Mouse (Mus musculus) layer of hippocampus, adult 9-11 months (tissue): ENCODE measurements around the gene Rplp0.
A peak's percentile ranks its signal among the peaks of the same experiment; 100 is the strongest.
"Not testable (repeated sequence)": the region's sequence is repeated elsewhere in the genome, so short reads cannot be mapped to it uniquely, and the experiment has no call there.

Experiments
- DNase-seq: peaks from one replicate; pipeline ENCODE4 v3.0.0; 2022

Rplp0 gene

GRCm38 (mm10) chr5:115553801-115554420 lies 5.4 kb upstream of the Rplp0 start:
- DNase-seq = no peak

GRCm38 (mm10) chr5:115554536-115555291 lies 4.6 kb upstream of the Rplp0 start:
- no peak for DNase-seq

- peak; percentile 60 for DNase-seq
These were observed 3.0 kb upstream of the Rplp0 start for GRCm38 (mm10) chr5:115556217-115556616.

- no peak for DNase-seq
These were observed 979 bp upstream of the Rplp0 start for GRCm38 (mm10) chr5:115558182-115558794.

GRCm38 (mm10) chr5:115560336-115560905 lies 1.2 kb downstream of the Rplp0 start:
- DNase-seq = no peak

- no peak for DNase-seq
These were observed 4.7 kb downstream of the Rplp0 start for GRCm38 (mm10) chr5:115563771-115564585.

GRCm38 (mm10) chr5:115564737-115565393 lies 5.6 kb downstream of the Rplp0 start, which contains the start of gene Gcn1l1:
Gcn1l1 (plus strand) TSS chr5:115565254.
- DNase-seq = peak; percentile 64

- DNase-seq = no peak
These were observed 6.1 kb downstream of the Rplp0 start for GRCm38 (mm10) chr5:115565403-115565802.

GRCm38 (mm10) chr5:115568681-115569080 lies 9.4 kb downstream of the Rplp0 start:
- no peak for DNase-seq

GRCm38 (mm10) chr5:115569308-115569707 lies 10.0 kb downstream of the Rplp0 start:
- DNase-seq = no peak

GRCm38 (mm10) chr5:115569721-115570120 lies 10.5 kb downstream of the Rplp0 start:
- no peak for DNase-seq

GRCm38 (mm10) chr5:115571086-115571485 lies 11.8 kb downstream of the Rplp0 start:
- peak; percentile 82 for DNase-seq

GRCm38 (mm10) chr5:115572679-115573535 lies 13.6 kb downstream of the Rplp0 start:
- DNase-seq = peak; percentile 50

- DNase-seq = peak; percentile 38
These were observed 15.7 kb downstream of the Rplp0 start for GRCm38 (mm10) chr5:115574992-115575391.

GRCm38 (mm10) chr5:115577686-115578085 lies 18.4 kb downstream of the Rplp0 start:
- DNase-seq = not testable (repeated sequence)

- no peak for DNase-seq
These were observed 19.7 kb downstream of the Rplp0 start for GRCm38 (mm10) chr5:115578922-115579321.

GRCm38 (mm10) chr5:115579363-115579762 lies 20.1 kb downstream of the Rplp0 start:
- no peak for DNase-seq

GRCm38 (mm10) chr5:115580229-115581001 lies 21.1 kb downstream of the Rplp0 start:
- no peak for DNase-seq

- DNase-seq = no peak
These were observed 22.4 kb downstream of the Rplp0 start for GRCm38 (mm10) chr5:115581662-115582061.

- no peak for DNase-seq
These were observed 26.3 kb downstream of the Rplp0 start for GRCm38 (mm10) chr5:115585616-115586015.
